Mouse (Mus musculus): ENCODE data around the gene Ube2k. TPM values are rescaled to one million over a fixed set of nuclear protein-coding genes. Genes with fewer than 3 reads are reported as not detected.

Ube2k gene
- polyA plus RNA-seq (2021; fragmentation: Nextera tagmentation): 45.7 and 64.8 TPM in 2 replicates
- long read RNA-seq, experiment 1, full-length matches to known transcripts: 27 of 50 reads
- long read RNA-seq, experiment 1, partial matches to known transcripts: 11 of 50 reads
- long read RNA-seq, experiment 1, other reads (novel, unspliced or antisense): 12 of 50 reads
- long read RNA-seq, experiment 2, full-length matches to known transcripts: 82 of 90 reads
- long read RNA-seq, experiment 2, partial matches to known transcripts: 2 of 90 reads
- long read RNA-seq, experiment 2, other reads (novel, unspliced or antisense): 6 of 90 reads

GRCm38 (mm10) chr5:65536751-65537419 is at the start of gene Ube2k, which contains the start of gene Smim14:
TSS of gene Ube2k (plus strand) at chr5:65537233.
TSS of gene Smim14 (minus strand) at chr5:65537184.

DNA sequence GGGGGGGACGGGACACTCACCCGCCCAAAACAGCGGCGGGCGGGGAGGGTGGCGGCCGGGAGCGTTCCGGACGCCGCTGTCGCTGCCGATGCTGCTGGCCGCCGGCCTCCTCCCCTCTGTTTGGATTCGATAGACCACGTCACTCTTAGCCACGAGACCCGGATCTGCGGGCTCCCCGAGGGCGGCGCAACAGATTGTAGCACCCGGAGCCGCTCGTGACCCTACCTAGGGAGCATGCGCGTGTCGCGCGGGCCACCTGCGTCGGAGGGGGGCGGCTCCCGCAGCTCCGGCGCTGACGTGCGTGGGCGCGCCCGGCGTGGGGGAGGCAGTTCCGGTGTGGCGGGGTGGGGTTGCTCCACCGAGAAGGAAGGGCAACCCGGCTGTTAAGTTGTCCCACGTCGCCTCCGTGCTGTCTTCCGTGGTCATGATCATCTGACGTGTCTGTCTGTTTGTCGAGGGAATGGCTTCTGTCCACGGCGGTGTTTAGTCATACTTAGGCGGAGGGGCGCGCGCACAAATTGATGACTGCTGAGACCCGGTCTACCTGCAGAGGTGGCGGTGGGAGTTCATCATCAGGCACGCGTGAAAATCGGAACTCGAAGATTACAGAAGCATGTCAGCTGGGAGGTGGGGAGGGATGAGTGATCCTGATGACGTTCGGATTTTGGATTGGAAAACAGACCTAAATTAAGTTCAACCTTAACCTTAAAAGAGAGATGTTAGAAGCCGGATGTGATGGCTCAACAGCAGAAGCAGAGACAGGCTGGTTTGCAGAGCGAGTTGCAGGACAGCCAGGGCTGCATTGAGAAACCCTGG is 44.1 kb upstream of the Ube2k start, which contains the start of gene Gm43552:
TSS of gene Gm43552 (minus strand) at position 118 of the 816 bp plus-strand sequence.

Other genes with a start within 250 kb of the Ube2k start
- gene Rfc1, start 201.6 kb upstream of the Ube2k start, polyA plus RNA-seq (2021; fragmentation: Nextera tagmentation): 39.3 and 43.1 TPM in 2 replicates
- 0.06 TPM in 1 of 2 replicates, not detected in the other for gene Klb, start 188.9 kb upstream of the Ube2k start, polyA plus RNA-seq (2021; fragmentation: Nextera tagmentation)
- gene Rpl9, start 145.8 kb upstream of the Ube2k start, polyA plus RNA-seq (2021; fragmentation: Nextera tagmentation): 2,007 and 2,139 TPM in 2 replicates
- gene Lias, start 145.7 kb upstream of the Ube2k start, polyA plus RNA-seq (2021; fragmentation: Nextera tagmentation): 45.9 and 49.3 TPM in 2 replicates
- gene Ugdh, start 101.3 kb upstream of the Ube2k start, polyA plus RNA-seq (2021; fragmentation: Nextera tagmentation): 12.7 and 16.3 TPM in 2 replicates
- gene Gm43552, start 44.4 kb upstream of the Ube2k start, polyA plus RNA-seq (2021; fragmentation: Nextera tagmentation): 0.75 TPM in 1 of 2 replicates, not detected in the other
- gene Smim14, start within 50 bp of the Ube2k start, polyA plus RNA-seq (2021; fragmentation: Nextera tagmentation): 242 and 249 TPM in 2 replicates
- 6.7 and 6.8 TPM in 2 replicates for gene Pds5a, start 161.0 kb downstream of the Ube2k start, polyA plus RNA-seq (2021; fragmentation: Nextera tagmentation)
- 1.1 and 1.2 TPM in 2 replicates for gene N4bp2, start 226.3 kb downstream of the Ube2k start, polyA plus RNA-seq (2021; fragmentation: Nextera tagmentation)

Measured in layer of hippocampus, adult 6 months (tissue).